Mouse (Mus musculus) brown adipose tissue, adult 24 weeks (tissue): ENCODE measurements around the gene Trpm5. TPM values are rescaled to one million over a fixed set of nuclear protein-coding genes. Genes with fewer than 3 reads are reported as not detected.

ENCODE experiments used
- H3K27ac ChIP-seq: fragments of 200-500 bp; replicated peaks from 2 replicates; pipeline ENCODE4 v1.5.1; 2012; ENCODE audit warnings: low read depth, mild to moderate bottlenecking, low read length
- H3K4me1 ChIP-seq: fragments of 200-500 bp; 2 replicates; pipeline ENCODE4 v1.6.1; 2012; ENCODE audit warnings: low read length, mixed read lengths; ENCODE audit not compliant: control insufficient read depth, insufficient read depth, insufficient read length
- H3K4me3 ChIP-seq: fragments of 200-500 bp; 2 replicates; pipeline ENCODE4 v1.5.1; 2012; ENCODE audit warnings: low read depth, mild to moderate bottlenecking, low read length, moderate library complexity; ENCODE audit not compliant: insufficient read depth
- polyA plus RNA-seq: library from polyadenylated mRNA; stranded (reverse); fragments of >200 nt; gene quantifications from 2 replicates; pipeline ENCODE4 v1.2.4, GENCODE M21; 2012; ENCODE audit not compliant: missing spikeins, insufficient read depth, insufficient read length

The Trpm5 gene
- polyA plus RNA-seq, 1 experiment: not detected

DNA sequence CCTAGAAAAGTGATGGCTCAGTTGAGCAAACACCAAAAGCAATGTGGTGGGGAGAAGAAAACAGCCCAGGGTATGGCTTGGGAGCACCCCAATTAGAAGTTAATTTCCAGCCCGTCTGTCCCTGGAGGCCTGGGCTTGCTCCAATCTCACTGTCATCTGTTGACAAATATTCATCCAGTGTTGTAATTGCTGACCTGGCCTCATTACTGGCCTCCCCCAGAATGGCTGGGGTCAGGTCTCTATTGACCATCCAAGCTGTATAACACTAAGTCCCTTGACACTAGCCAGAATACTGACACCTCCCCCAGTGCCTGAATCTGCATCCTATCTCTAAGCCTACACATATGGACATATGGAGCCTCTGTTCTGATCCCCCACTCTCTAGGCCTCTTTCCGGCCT, 17.1 kb downstream of the Trpm5 start:
- Histone ChIP-seq H3K4me1 (no peaks in the 10 kb centered on the region), H3K27ac (no peak overlapping the region), H3K4me3 (no peak overlapping the region)

DNA sequence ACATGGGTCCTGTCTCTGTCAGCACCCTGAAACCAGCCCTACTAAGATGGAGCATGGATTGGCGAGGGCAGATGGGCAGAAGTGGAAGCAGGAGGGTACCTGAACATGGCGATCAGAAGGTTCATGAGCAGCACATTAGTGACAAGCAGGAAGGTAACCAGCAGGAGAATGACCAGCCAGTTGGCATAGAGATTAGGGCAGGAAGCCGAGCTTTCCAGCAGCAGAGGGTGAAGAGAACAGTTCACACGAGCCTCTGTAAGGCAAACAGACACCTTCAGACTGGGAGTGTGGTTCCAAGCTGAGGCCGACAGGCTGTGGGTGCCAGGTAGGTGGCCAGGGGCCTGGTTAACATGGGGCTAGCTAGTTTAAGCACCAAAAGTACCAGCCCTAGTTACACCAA, 19.0 kb downstream of the Trpm5 start:
- H3K4me1 ChIP-seq: peaks cover 2% of the 10 kb centered on the region
- no peak overlapping the region for H3K4me3 ChIP-seq
- H3K27ac ChIP-seq: no peak overlapping the region

DNA sequence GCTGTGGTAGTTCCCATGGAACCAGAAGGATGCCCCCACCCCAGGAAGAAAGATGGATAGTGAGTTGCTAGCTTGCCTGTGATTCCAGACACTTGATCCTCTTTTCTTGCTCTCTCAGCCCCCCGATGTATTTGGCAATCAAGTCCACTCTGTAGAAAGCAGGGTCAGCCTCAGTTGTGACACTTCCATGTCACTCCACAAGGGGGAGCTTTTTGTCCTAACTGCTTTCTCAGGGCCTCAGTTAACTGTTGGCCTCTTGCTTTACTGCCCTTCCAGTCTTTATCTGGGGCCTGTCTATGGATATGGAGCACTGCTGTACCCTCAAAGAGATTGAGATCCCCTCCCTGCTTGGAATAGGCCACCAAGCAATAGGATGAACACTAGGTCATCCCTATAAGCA, 21.4 kb downstream of the Trpm5 start:
- H3K4me1 ChIP-seq: peaks cover 15% of the 10 kb centered on the region
- H3K4me3 ChIP-seq: no peak overlapping the region
- no peak overlapping the region for H3K27ac ChIP-seq

DNA sequence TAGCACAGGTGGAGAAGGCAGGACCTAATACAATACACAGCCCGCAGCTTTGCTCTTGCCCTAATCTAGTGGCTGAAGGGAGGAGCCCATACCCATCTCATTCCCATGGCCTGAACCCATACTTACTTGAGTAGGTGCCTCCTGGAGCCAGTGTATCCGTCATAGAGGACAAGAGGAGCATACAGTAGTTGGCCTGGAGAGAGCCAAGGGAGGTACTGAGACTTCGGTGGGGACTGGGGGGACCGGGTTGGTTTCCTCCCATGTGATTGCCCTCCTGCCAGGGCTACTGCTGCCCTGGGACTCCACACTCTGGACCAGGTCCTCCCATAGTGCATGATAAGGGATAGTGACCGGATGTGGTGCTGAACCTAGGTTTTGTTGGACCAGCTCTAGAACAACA, 21.8 kb downstream of the Trpm5 start:
- no peak overlapping the region for H3K4me3 ChIP-seq
- H3K4me1 ChIP-seq: peaks cover 17% of the 10 kb centered on the region
- H3K27ac ChIP-seq: no peak overlapping the region

DNA sequence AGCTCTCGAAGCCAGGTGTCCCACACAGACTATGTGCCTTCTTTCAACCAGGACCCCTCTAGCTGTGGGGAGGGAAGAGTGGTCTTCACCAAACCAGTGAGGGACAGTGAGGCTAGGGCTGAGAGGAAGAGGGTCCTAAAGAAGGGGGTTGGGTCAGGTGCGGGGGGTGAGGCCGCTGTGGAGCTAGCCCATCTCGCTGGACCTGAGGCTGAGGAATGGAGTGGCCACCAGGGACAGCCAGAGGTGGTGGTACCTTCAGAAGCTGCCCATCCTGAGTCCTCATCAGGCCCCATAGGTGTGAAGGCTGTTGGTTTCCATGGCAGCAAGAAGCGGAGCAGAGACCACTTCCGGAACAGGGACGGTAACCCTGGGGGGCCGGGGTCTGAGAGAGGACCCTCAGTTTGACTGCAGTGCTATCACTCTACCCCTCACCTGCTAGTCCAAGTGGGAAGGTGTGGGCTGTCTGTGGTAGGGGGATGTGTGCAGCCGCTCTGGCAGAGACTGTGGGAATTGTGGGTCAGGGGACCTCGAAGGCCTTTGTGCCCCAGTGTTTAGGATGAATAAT, 23.9 kb downstream of the Trpm5 start:
- Histone ChIP-seq H3K4me3 (peak overlapping the region; percentile 77), H3K27ac (no peak overlapping the region), H3K4me1 (peaks cover 17% of the 10 kb centered on the region)

DNA sequence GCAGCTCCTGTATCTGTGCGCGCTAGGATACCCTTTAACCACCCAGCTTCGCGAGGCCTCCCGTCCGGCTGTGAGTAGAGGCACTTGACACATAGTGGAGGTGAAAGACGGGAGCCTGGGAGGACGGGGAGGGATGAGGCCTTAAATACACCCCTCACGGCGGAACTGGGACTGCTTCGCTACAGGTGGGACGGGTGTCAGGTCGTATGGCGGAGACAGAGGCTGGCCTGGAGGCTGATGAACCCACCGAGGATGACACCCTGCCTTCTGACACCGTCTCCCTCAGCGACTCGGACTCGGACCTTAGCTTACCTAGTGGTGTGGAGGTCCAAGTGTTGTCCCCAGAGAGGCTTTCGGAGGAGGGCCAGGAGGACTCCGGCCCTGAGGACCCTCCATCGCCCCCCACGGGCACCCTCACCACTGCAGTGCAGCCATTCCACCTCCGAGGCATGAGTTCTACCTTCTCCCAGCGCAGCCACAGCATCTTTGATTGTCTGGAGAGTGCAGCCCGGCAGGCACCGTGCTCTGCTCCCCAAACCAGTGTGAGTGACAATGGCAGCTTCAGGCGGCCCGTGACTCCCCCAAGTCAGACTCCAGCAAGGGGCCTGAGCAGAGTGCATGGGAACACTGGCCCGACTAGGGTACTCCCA, 24.6 kb downstream of the Trpm5 start:
- peak overlapping the region; percentile 77 for H3K4me3 ChIP-seq
- H3K27ac ChIP-seq: peak overlapping the region; percentile 66
- peaks cover 17% of the 10 kb centered on the region for H3K4me1 ChIP-seq

DNA sequence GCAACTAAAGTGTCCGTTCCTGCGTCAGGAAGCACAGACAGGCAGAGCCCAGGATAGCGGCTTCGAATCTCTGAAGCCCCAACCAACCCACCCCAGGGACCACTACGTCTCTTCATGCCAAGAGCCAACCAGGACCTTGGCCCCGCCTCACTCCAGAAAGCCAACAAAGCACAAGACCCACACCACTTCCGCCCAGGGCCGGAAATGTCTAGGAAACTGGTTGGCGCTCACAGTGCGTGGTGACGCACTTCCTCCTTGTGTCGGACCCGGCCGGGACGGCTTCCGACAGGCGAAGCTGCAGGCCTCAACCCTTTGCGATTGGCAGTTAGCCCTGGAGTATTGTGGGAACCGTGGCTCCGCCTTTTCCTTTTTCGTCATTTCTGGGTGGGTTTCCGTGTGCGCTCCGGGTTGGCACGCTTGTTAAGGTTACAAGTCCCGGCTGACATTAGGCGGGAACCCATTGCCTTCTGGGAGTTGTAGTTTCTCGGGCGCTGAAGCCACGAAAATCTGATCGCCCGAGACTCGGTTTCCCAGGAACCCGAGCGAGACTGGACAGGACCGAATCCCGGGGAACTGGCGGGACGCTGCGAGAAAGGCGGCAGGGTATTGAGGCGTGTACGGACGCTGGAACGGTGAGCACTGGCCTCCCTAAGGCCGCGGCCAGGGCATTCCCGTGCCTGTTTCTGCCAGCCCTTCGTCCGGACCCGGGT, 25.4 kb downstream of the Trpm5 start, which contains the start of gene Tssc4:
Gene Tssc4 (plus strand): TSS at position 368 of the 710 bp plus-strand sequence.
- Histone ChIP-seq H3K27ac (peak within 1 kb of the TSS; percentile 82), H3K4me1 (peaks cover 17% of the 10 kb centered on the region), H3K4me3 (peak within 1 kb of the TSS; percentile 77)

DNA sequence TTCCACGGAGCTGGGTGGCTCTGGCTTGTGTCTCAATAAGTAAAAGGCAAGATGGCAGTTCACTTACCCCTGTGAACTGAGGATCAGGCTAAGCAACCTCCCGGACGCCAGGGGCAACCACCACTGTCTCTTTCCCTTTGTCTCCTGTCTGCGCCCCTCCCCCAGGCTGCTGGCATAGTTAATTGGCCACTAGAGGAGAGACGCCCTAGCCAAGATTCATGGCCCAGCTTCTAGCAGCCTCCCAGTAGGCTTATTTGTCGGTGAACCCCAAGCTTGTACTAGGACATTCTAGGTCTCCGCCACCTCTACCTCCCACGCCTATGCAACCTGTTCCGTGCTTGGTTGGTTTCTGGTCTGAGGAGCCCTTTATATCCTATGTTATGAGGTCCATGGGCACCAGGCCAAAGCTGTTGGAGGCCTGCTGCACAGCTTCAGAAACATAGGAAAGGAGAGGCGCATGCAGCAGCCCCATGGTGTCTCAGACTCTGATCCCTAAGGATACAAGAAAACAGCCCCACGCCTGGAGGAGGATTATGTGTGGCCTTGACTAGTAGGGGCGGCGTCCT, 26.0 kb downstream of the Trpm5 start:
- H3K4me3 ChIP-seq: peak overlapping the region; percentile 33
- peaks cover 17% of the 10 kb centered on the region for H3K4me1 ChIP-seq
- H3K27ac ChIP-seq: peak overlapping the region; percentile 82

DNA sequence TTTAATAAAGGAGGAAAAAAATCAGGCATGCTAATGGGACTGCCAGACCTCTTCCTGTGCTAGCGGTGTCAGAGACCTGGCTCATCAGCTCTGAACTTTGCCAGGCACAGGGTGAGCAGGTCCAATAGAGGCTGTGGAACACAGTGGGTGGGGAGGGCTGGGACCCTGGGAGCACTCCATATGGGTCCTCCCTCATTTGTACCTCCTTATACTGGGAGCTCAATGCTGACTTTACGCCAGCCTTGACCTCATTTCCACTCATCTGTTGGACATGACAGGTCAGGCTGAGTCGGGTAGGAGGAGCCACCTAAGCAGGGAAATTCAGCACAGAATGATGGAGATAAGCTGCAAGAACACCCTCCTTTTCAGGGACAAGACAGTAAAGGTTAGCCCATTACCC, 26.5 kb downstream of the Trpm5 start:
- Histone ChIP-seq H3K4me1 (peaks cover 17% of the 10 kb centered on the region), H3K27ac (peak overlapping the region; percentile 82), H3K4me3 (no peak overlapping the region)

DNA sequence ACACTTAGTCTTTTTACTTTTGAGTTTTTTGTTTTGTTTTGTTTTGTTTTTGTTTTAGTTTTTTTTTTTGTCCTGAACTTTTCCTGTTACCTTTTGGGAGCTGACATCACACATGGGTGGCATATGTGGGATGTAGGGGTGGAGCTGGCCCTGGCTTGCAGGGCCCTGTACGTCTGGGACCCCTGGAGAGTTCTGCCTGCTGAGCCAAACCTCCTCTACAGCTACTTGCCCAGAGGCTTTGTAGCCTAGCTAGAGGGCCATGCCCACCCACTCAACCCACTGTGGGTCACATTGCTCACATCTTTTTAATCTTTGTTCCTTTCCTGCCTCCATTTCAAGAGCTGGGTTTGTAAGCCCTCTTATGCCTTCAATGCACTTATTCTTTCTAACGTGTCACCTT, 27.0 kb downstream of the Trpm5 start:
- no peak overlapping the region for H3K4me3 ChIP-seq
- H3K27ac ChIP-seq: peak overlapping the region; percentile 82; the same call in 1 of the 2 replicates
- H3K4me1 ChIP-seq: peaks cover 18% of the 10 kb centered on the region

DNA sequence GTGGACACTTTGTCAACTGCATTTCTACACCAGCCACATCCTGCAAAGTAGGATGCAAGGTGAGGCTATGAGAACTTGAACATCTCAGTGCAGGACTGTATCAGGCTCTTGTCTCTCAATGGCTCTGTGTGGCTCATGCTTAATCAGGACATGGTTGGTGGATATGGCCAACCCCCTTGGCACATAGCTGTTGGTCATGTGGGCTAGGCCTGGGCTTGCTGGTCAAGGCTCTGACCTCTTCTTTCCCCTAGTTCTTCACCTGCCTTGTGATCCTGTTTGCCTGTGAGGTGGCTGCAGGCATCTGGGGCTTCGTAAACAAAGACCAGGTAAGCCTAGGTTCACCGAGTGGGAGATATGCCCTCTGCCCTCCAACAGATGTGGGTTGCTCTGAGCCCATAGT, 28.8 kb downstream of the Trpm5 start:
- H3K4me3 ChIP-seq: no peak overlapping the region
- peaks cover 27% of the 10 kb centered on the region for H3K4me1 ChIP-seq
- H3K27ac ChIP-seq: no peak overlapping the region

DNA sequence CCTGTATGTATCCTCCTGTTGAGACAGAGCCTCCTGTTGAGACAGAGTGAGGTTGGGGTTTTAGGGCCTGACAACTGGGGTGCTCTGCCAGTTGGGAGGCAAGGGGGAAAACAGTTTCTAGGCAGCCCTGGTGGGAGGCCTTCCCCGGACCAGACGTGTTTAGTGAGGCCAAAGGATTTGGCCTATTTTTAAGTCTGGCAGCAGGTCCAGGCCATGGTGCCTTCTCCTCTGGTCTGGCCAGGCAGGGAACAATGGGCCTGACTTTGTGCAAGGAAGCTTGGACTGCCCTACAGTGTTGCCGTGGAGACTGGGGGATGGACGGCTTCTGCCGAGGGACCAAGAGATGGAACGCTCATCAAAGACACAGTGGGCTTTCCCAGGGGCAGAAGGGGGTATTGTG, 30.2 kb downstream of the Trpm5 start:
- Histone ChIP-seq H3K4me1 (peaks cover 26% of the 10 kb centered on the region), H3K27ac (no peak overlapping the region), H3K4me3 (no peak overlapping the region)

DNA sequence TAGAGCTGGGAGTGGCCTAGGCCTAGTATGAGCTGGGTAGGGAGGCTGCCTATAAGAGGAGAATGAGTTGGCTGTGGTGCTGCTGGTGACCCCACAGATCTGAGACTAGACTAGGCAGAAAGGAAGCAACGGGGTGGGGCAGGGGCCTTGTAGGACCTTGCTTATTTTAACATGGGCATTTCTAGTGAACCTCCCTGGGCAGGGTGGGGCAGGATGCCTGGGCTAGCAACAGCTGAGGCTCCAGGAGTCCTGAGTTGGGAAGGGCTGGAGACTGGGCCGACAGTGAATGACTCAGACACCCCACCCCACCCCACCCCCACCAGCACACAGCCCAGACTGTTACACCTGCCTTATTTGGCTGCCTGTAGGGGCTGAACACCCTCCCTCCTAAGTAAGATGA, 31.7 kb downstream of the Trpm5 start:
- H3K4me3 ChIP-seq: no peak overlapping the region
- peaks cover 28% of the 10 kb centered on the region for H3K4me1 ChIP-seq
- H3K27ac ChIP-seq: peak overlapping the region; percentile 15; the same call in 1 of the 2 replicates

DNA sequence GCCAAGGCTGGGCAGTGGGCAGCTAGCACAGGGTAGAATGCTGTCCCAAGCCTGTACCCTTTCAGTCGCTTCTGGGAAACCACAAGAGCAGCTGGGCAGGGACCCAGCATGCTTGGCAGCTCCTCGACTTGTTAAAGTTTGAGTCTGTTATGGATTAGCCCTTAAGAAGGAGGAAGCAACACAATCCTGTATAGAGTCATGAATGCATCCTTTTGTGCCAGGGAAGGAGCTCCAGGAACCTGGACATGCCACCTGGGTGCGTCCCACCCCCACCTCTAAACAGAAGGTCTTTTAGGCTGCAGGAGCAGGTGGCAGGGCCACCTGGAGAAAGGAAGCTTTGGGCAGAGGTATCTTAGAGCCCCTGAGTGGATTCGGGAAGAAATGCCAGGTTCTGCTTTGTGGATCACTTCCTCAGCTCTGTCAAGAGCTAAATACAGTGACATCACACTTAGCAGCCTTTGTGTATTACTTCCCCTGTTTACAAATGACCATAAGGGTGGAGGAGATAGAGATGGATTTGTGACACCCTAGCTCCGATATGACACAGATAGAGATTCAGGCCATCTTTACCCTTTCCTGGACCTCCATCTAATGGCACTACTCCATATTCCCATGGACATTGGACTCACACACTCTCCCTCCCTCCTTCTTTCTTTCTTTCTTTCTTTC, 35.1 kb downstream of the Trpm5 start:
- 0 out of 2 replicates have a peak overlapping the region, but pooled peaks have one; percentile 10 for H3K4me3 ChIP-seq
- H3K4me1 ChIP-seq: peaks cover 57% of the 10 kb centered on the region
- H3K27ac ChIP-seq: peak overlapping the region; percentile 97

DNA sequence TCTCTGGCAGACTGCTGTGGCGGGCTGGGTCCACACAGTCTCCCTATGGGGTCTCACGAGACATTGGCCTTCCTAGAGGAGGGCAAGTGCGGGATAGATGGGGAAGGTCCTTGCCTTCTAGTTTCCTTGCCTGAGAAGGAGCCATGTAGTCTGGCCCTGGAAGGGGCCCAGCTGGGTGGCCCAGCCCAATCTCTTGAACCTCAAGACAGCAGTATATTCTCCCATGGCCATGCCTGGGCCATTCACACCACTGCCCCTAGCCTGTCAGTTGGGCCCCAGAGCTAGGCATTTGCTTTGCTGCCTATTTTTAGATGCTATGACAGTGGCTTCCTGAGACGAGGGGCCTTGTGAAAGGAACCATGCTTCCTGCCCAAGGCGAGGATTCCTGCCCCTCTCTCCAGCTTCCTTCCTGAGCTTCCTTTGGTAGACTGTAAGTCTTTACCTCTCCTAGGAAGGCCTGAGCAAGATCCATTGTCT, 36.2 kb downstream of the Trpm5 start:
- H3K4me3 ChIP-seq: peak overlapping the region; percentile 93
- H3K27ac ChIP-seq: peak overlapping the region; percentile 97
- H3K4me1 ChIP-seq: peaks cover 57% of the 10 kb centered on the region
